Comparison of ENCODE assay signal across 19 mouse cellular contexts in the genomic region with DNA sequence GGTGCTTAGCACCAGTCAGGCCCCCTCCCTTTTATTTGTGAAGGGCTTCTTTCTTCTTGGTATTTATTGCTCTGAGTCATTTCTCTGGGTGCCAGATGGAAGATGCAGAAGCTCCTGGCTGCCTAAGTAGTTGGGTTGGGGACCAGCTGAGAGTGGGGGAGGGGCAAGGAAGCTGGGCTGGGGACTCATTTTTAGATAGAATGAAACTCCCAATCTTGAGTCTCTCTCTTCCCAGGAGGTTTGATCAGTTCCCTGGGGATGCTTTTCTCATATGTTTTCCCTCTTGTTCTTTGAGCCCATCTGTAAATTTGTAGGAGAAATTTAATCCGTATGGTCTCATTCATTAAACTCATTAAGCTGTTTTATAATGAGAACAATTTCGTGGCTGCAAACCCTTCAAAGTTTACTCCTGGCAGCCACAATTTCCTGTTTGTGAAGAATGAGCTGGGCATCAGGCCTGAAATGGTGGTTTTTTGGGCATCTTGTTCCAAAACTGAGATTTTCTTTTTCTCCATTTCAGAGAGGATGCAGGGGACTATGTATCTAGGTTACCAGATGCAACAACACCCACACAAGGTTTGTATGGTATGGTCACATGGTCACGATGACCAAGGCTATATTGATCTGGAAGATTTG.
DNase-seq lines count a peak whose midpoint lies in the region; ATAC-seq and TF ChIP-seq lines count a peak whose summit lies in the region.
"Had no signal": no experiment of that assay in that cellular context is flagged by ENCODE, and none has a peak within 500 bp of the region (broad histone marks: within the 10 kb centered on the region; RNA-seq: fewer than 3 reads in every experiment).

No protein-coding gene starts in this region.

- no peaks in the 10 kb centered on the region for H3K4me1 ChIP-seq in lung, postnatal 0 days (ENCODE audit: insufficient read depth, low read depth, low read length)
- H3K4me1 ChIP-seq: neural tube, embryonic 12.5 days had no signal

- peak; percentile 49 for ATAC-seq in frontal cortex, adult (ENCODE audit: low TSS enrichment)
- ATAC-seq in lung, postnatal 0 days = no peak

- H3K27me3 ChIP-seq in lung, postnatal 0 days (replicated peaks; ENCODE audit: insufficient read depth, low read length) = no peaks in the 10 kb centered on the region
- H3K27me3 ChIP-seq: heart, embryonic 13.5 days; limb, embryonic 13.5 days; neural tube, embryonic 12.5 days; stomach, embryonic 15.5 days had no signal

- no peaks in the 10 kb centered on the region for H3K9me3 ChIP-seq in lung, postnatal 0 days (ENCODE audit: low read length)
- H3K9me3 ChIP-seq: neural tube, embryonic 12.5 days; stomach, embryonic 15.5 days had no signal

- DNase-seq in frontal cortex, postnatal 25 days (ENCODE audit: low spot score in 2 of 2) = no peak
- peak; percentile 78 for DNase-seq in brain, embryonic 14.5 days (ENCODE audit: low read depth)
- DNase-seq in layer of hippocampus, adult 9-10 months (ENCODE audit: low spot score) = peak; percentile 41
- peak; percentile 40 for DNase-seq in right cerebral cortex, adult 2 months (ENCODE audit: low spot score in 2 of 2)
- DNase-seq in adrenal gland, postnatal 10 days = no peak
- DNase-seq in lung, postnatal 0 days (ENCODE audit: low spot score) = no peak
- no peak for DNase-seq in ovary, adult 18-20 months (ENCODE audit: low spot score)
- DNase-seq: adrenal gland, postnatal 36 days; cerebellum, adult 2 months; gastrocnemius, adult 2 months; lung, embryonic 14.5 days had no signal

- no peak overlapping the region for H3K27ac ChIP-seq in lung, postnatal 0 days (ENCODE audit: low read length)
- H3K27ac ChIP-seq: gastrocnemius, adult 2 months; heart, embryonic 13.5 days; hindbrain, embryonic 14.5 days; kidney, postnatal 0 days; limb, embryonic 13.5 days; neural tube, embryonic 12.5 days; stomach, embryonic 15.5 days had no signal

- no peak for TF ChIP-seq POLR2A in brain, embryonic 14.5 days (IDR thresholded peaks at IDR 0.05; ENCODE audit: borderline replicate concordance, extremely low read depth, insufficient read depth, insufficient read length, poor library complexity, severe bottlenecking)

- H3K36me3 ChIP-seq in lung, postnatal 0 days (ENCODE audit: insufficient read depth, low read length) = no peaks in the 10 kb centered on the region
- H3K36me3 ChIP-seq: heart, embryonic 13.5 days; limb, embryonic 13.5 days; neural tube, embryonic 12.5 days; stomach, embryonic 15.5 days had no signal

- H3K4me2 ChIP-seq in lung, postnatal 0 days (replicated peaks; ENCODE audit: low read depth, low read length) = no peak overlapping the region
- H3K4me2 ChIP-seq: heart, embryonic 13.5 days; hindbrain, embryonic 14.5 days; limb, embryonic 13.5 days; lung, embryonic 14.5 days; midbrain, embryonic 11.5 days; neural tube, embryonic 12.5 days; stomach, embryonic 15.5 days had no signal

- no peak for TF ChIP-seq CTCF in brain, embryonic 14.5 days (IDR thresholded peaks at IDR 0.05; ENCODE audit: borderline replicate concordance, extremely low read depth, insufficient read depth, insufficient read length)
- no peak for TF ChIP-seq CTCF in lung, postnatal 0 days (IDR thresholded peaks at IDR 0.05)

- WGBS in lung, postnatal 0 days = 54% methylated on average over 3 of the region's 3 CpGs

- no peak for TF ChIP-seq EP300 in lung, postnatal 0 days (IDR thresholded peaks at IDR 0.05)

- H3K9ac ChIP-seq in lung, postnatal 0 days (replicated peaks; ENCODE audit: low read depth) = no peak overlapping the region
- H3K9ac ChIP-seq: heart, embryonic 13.5 days; hindbrain, embryonic 14.5 days; limb, embryonic 13.5 days; lung, embryonic 14.5 days; neural tube, embryonic 12.5 days; stomach, embryonic 15.5 days had no signal

- no peak overlapping the region for H3K4me3 ChIP-seq in lung, postnatal 0 days (ENCODE audit: low read depth, low read length)
- H3K4me3 ChIP-seq: gastrocnemius, adult 2 months; heart, embryonic 13.5 days; limb, embryonic 13.5 days; neural tube, embryonic 12.5 days; stomach, embryonic 15.5 days had no signal

Comparison
In these comparisons a context has a peak if more than half of its experiments do, and no peak if none do; other contexts are left out.
1. DNase-seq: peak in brain, embryonic 14.5 days (single experiment), layer of hippocampus, adult 9-10 months (single experiment) and right cerebral cortex, adult 2 months (2 of 2); none in frontal cortex, postnatal 25 days (0 of 2), adrenal gland, postnatal 10 days (single experiment), lung, postnatal 0 days (single experiment) and ovary, adult 18-20 months (single experiment).